Mouse (Mus musculus): ENCODE results near the gene Ipo13.
A peak's percentile ranks its signal among the peaks of the same experiment; 100 is the strongest.

Ipo13 gene

GRCm38 (mm10) chr4:117882701-117883691 is 31.8 kb downstream of the Ipo13 start, which contains the start of gene B4galt2:
Gene B4galt2, minus strand, starts transcription at chr4:117883487.
- peak; percentile 72 for DNase-seq (ENCODE audit: low read depth, low spot score)

GRCm38 (mm10) chr4:117878703-117879102 is 36.1 kb downstream of the Ipo13 start:
- DNase-seq (ENCODE audit: low read depth, low spot score): no peak

- DNase-seq (ENCODE audit: low read depth, low spot score): no peak
These were observed 36.5 kb downstream of the Ipo13 start for GRCm38 (mm10) chr4:117878301-117878700.

- DNase-seq (ENCODE audit: low read depth, low spot score): no peak
These were observed 41.2 kb downstream of the Ipo13 start for GRCm38 (mm10) chr4:117873615-117874014.

GRCm38 (mm10) chr4:117872471-117872886 is 42.3 kb downstream of the Ipo13 start, which contains the start of gene Ccdc24:
Gene Ccdc24, minus strand, starts transcription at chr4:117872557.
- DNase-seq (ENCODE audit: low read depth, low spot score): peak; percentile 67

GRCm38 (mm10) chr4:117871787-117872186 is 43.0 kb downstream of the Ipo13 start:
- no peak for DNase-seq (ENCODE audit: low read depth, low spot score)

- no peak for DNase-seq (ENCODE audit: low read depth, low spot score)
These were observed 44.4 kb downstream of the Ipo13 start for GRCm38 (mm10) chr4:117870437-117870836.

GRCm38 (mm10) chr4:117869317-117869716 is 45.5 kb downstream of the Ipo13 start:
- no peak for DNase-seq (ENCODE audit: low read depth, low spot score)

GRCm38 (mm10) chr4:117867823-117868222 is 47.0 kb downstream of the Ipo13 start:
- DNase-seq (ENCODE audit: low read depth, low spot score): peak; percentile 70

- no peak for DNase-seq (ENCODE audit: low read depth, low spot score)
These were observed 47.8 kb downstream of the Ipo13 start for GRCm38 (mm10) chr4:117867000-117867399.

- DNase-seq (ENCODE audit: low read depth, low spot score): no peak
These were observed 48.7 kb downstream of the Ipo13 start for GRCm38 (mm10) chr4:117866083-117866482.

GRCm38 (mm10) chr4:117862823-117863222 is 52.0 kb downstream of the Ipo13 start:
- no peak for DNase-seq (ENCODE audit: low read depth, low spot score)

GRCm38 (mm10) chr4:117860570-117860969 is 54.2 kb downstream of the Ipo13 start:
- no peak for DNase-seq (ENCODE audit: low read depth, low spot score)

GRCm38 (mm10) chr4:117858794-117859193 is 56.0 kb downstream of the Ipo13 start:
- DNase-seq (ENCODE audit: low read depth, low spot score): no peak

GRCm38 (mm10) chr4:117855146-117855545 is 59.7 kb downstream of the Ipo13 start:
- no peak for DNase-seq (ENCODE audit: low read depth, low spot score)

GRCm38 (mm10) chr4:117852152-117852868 is 62.5 kb downstream of the Ipo13 start:
- DNase-seq (ENCODE audit: low read depth, low spot score): no peak

GRCm38 (mm10) chr4:117850871-117851270 is 63.9 kb downstream of the Ipo13 start:
- no peak for DNase-seq (ENCODE audit: low read depth, low spot score)

- DNase-seq (ENCODE audit: low read depth, low spot score): no peak
These were observed 64.6 kb downstream of the Ipo13 start for GRCm38 (mm10) chr4:117850176-117850575.

GRCm38 (mm10) chr4:117849506-117849905 is 65.3 kb downstream of the Ipo13 start:
- no peak for DNase-seq (ENCODE audit: low read depth, low spot score)

- no peak for DNase-seq (ENCODE audit: low read depth, low spot score)
These were observed 65.7 kb downstream of the Ipo13 start for GRCm38 (mm10) chr4:117849063-117849462.

GRCm38 (mm10) chr4:117847011-117847410 is 67.8 kb downstream of the Ipo13 start:
- DNase-seq (ENCODE audit: low read depth, low spot score): no peak

- DNase-seq (ENCODE audit: low read depth, low spot score): no peak
These were observed 68.5 kb downstream of the Ipo13 start for GRCm38 (mm10) chr4:117846261-117846660.

Measured in R1 (cell line).